Mouse (Mus musculus): ENCODE results near the gene Olfr951. TPM values are rescaled to one million over a fixed set of nuclear protein-coding genes. Genes with fewer than 3 reads are reported as not detected.

Olfr951 gene
- not detected in 2 replicates for polyA plus RNA-seq (2015; fragmentation: Nextera tagmentation; extraction: Ambion mirVana)

- Histone ChIP-seq H3K27me3 (no peaks in the 10 kb centered on the region), H3K4me1 (no peaks in the 10 kb centered on the region), H3K9ac (no peak within 1 kb of the TSS), H3K4me3 (no peak within 1 kb of the TSS), H3K27ac (no peak within 1 kb of the TSS), H3K36me3 (no peaks in the 10 kb centered on the region), H3K4me2 (replicated peaks) (no peak within 1 kb of the TSS), H3K9me3 (no peaks in the 10 kb centered on the region)
- WGBS, result 84% methylated on average over 2 of the region's 2 CpGs
- no peak for ATAC-seq (ENCODE audit: low FRiP score, low read depth)
Measured at GRCm38 (mm10) chr9:39387110-39387509, at the start of gene Olfr951. TSS of gene Olfr951 (plus strand) at chr9:39387410.

GRCm38 (mm10) chr9:39427048-39427447 lies 39.8 kb downstream of the Olfr951 start, which contains the start of gene Olfr952:
TSS of gene Olfr952 (minus strand) at chr9:39427148.
- H3K4me1 ChIP-seq, result no peaks in the 10 kb centered on the region
- no peak within 1 kb of the TSS for H3K4me2 ChIP-seq (replicated peaks)
- no peak within 1 kb of the TSS for H3K4me3 ChIP-seq
- H3K27me3 ChIP-seq, result no peaks in the 10 kb centered on the region
- ATAC-seq (ENCODE audit: low FRiP score, low read depth), result no peak
- no peak within 1 kb of the TSS for H3K27ac ChIP-seq
- H3K36me3 ChIP-seq, result no peaks in the 10 kb centered on the region
- no peaks in the 10 kb centered on the region for H3K9me3 ChIP-seq
- H3K9ac ChIP-seq, result no peak within 1 kb of the TSS

Other genes starting within 250 kb of the Olfr951 start
- gene Olfr943, start 221.1 kb upstream of the Olfr951 start, polyA plus RNA-seq (2015; fragmentation: Nextera tagmentation; extraction: Ambion mirVana), result not detected in 2 replicates
- not detected in 2 replicates for gene Olfr944, start 185.5 kb upstream of the Olfr951 start, polyA plus RNA-seq (2015; fragmentation: Nextera tagmentation; extraction: Ambion mirVana)
- not detected in 2 replicates for gene Olfr1537, start 137.4 kb upstream of the Olfr951 start, polyA plus RNA-seq (2015; fragmentation: Nextera tagmentation; extraction: Ambion mirVana)
- not detected in 2 replicates for gene Olfr945, start 110.6 kb upstream of the Olfr951 start, polyA plus RNA-seq (2015; fragmentation: Nextera tagmentation; extraction: Ambion mirVana)
- gene Olfr948, start 61.4 kb upstream of the Olfr951 start, polyA plus RNA-seq (2015; fragmentation: Nextera tagmentation; extraction: Ambion mirVana), result not detected in 2 replicates
- not detected in 2 replicates for gene Olfr952, start 39.7 kb downstream of the Olfr951 start, polyA plus RNA-seq (2015; fragmentation: Nextera tagmentation; extraction: Ambion mirVana)
- not detected in 2 replicates for gene Olfr954, start 69.3 kb downstream of the Olfr951 start, polyA plus RNA-seq (2015; fragmentation: Nextera tagmentation; extraction: Ambion mirVana)
- gene Olfr955, start 84.5 kb downstream of the Olfr951 start, polyA plus RNA-seq (2015; fragmentation: Nextera tagmentation; extraction: Ambion mirVana), result not detected in 2 replicates
- gene Olfr44, start 106.6 kb downstream of the Olfr951 start, polyA plus RNA-seq (2015; fragmentation: Nextera tagmentation; extraction: Ambion mirVana), result not detected in 2 replicates
- gene Olfr957, start 128.4 kb downstream of the Olfr951 start, polyA plus RNA-seq (2015; fragmentation: Nextera tagmentation; extraction: Ambion mirVana), result not detected in 2 replicates
- not detected in 2 replicates for gene Olfr958, start 166.6 kb downstream of the Olfr951 start, polyA plus RNA-seq (2015; fragmentation: Nextera tagmentation; extraction: Ambion mirVana)
- gene Olfr959, start 188.2 kb downstream of the Olfr951 start, polyA plus RNA-seq (2015; fragmentation: Nextera tagmentation; extraction: Ambion mirVana), result not detected in 2 replicates
- gene AW551984, start 217.0 kb downstream of the Olfr951 start, polyA plus RNA-seq (2015; fragmentation: Nextera tagmentation; extraction: Ambion mirVana), result 62.4 and 64.0 TPM in 2 replicates
- not detected in 2 replicates for gene Olfr148, start 223.2 kb downstream of the Olfr951 start, polyA plus RNA-seq (2015; fragmentation: Nextera tagmentation; extraction: Ambion mirVana)
- gene Olfr960, start 234.0 kb downstream of the Olfr951 start, polyA plus RNA-seq (2015; fragmentation: Nextera tagmentation; extraction: Ambion mirVana), result not detected in 2 replicates

All from limb, embryonic 13.5 days (tissue).